Mouse (Mus musculus) lung, adult 2 months (tissue): ENCODE results near the gene Inpp5a. TPM values are rescaled to one million over a fixed set of nuclear protein-coding genes. Genes with fewer than 3 reads are reported as not detected.

Experiments
- DNase-seq: peaks from one replicate; pipeline ENCODE4 v3.0.0; 2022
- H3K4me1 ChIP-seq: fragments of 200-500 bp; 2 replicates; pipeline ENCODE4 v1.6.1; 2011; ENCODE audit warnings: low read length; ENCODE audit not compliant: control insufficient read depth, insufficient read depth
- H3K4me3 ChIP-seq: fragments of 200-500 bp; replicated peaks from 2 replicates; pipeline ENCODE3; 2011; ENCODE audit warnings: low read depth, mild to moderate bottlenecking, control low read depth, low read length; ENCODE audit errors: extremely low read depth
- CTCF ChIP-seq: fragments of 200-500 bp; IDR thresholded peaks from 2 replicates; pipeline ENCODE4 v1.5.1; 2011; ENCODE audit warnings: mild to moderate bottlenecking, low read length, control low read depth; ENCODE audit not compliant: insufficient read depth
- POLR2A ChIP-seq: fragments of 200-500 bp; IDR thresholded peaks from 2 replicates; pipeline ENCODE4 v1.6.1; 2011; ENCODE audit warnings: low read depth, mild to moderate bottlenecking, control low read depth, low read length, borderline replicate concordance; ENCODE audit errors: extremely low read depth
- WGBS: fragments of 180-500 bp; shearing (Covaris S2); methylation state at CpG from one replicate; pipeline ENCODE4 v1.1.7; 2018; 5-methylcytosine and 5-hydroxymethylcytosine counted together
- polyA plus RNA-seq: library from polyadenylated mRNA; depleted of rRNA; stranded (reverse); fragments of >200 nt; gene quantifications from 2 replicates; pipeline ENCODE4 v1.2.3, GENCODE M21; 2012

Inpp5a gene
- polyA plus RNA-seq, 1 experiment, result 61.0 TPM

DNA sequence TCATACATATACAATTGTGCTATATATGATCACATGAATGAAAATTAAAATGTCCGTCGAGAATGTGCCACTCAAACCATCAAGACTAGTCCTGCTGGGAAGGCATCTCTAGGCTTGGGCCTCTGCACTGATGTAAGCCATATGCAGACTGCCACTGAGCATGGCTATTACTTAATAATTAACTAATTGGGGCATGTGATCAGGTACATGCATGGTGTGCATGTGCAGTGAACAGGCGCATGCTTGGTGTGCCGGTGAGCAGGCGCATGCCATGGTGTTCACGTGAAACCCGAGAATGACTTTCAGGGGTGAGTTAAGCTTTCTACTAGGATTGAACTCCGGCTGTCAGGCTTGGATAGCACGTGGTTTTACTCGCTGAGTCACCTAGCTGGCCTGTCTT, 170.8 kb downstream of the Inpp5a start:
- no peaks in the 10 kb centered on the region for H3K4me1 ChIP-seq
- TF ChIP-seq CTCF (no peak), POLR2A (no peak)
- WGBS, result 93% methylated on average over 10 of the region's 10 CpGs
- DNase-seq, result no peak
- H3K4me3 ChIP-seq, result no peak overlapping the region

DNA sequence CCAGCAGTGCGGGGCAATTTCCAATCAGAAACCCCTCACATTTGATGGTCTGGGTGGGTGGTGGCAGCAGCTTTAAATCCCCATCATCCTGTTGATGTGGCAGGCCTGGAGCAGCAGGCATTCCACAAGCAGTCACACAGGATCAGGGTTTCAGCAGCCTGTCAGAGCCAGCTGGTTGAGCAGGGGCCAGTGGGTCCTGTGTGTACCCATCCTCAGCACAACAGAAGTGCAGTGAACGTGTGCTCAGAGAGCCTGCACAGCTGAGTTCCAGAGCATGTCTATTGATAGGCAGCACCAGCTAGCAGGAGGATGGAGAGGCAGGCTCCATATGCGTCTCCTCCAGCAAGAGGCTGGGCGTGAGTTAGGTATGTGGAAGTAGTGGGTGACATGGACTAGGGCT, 174.5 kb downstream of the Inpp5a start:
- no peak overlapping the region for H3K4me3 ChIP-seq
- H3K4me1 ChIP-seq, result no peaks in the 10 kb centered on the region
- DNase-seq, result no peak
- 84% methylated on average over 4 of the region's 4 CpGs for WGBS
- TF ChIP-seq POLR2A (no peak), CTCF (no peak)

DNA sequence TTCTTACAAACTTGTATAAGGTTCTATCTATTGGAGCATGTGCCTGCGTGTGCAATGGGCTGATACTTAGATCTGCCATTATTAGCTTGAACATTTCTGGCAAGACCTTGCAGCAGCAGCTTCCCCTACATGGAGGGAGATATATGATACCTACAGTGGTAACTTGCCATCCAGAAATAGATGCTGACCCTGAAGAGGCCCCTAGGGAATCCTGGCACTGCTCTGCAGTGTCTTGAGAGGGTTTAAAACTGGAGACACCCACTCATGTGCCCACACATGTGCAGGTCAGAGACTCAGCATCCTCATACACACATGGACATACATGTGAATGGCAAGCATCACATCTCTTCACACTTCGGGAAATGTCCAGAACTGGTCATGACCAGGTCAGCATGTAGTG, 175.3 kb downstream of the Inpp5a start:
- TF ChIP-seq POLR2A (no peak), CTCF (no peak)
- WGBS, result 92% methylated on average over 2 of the region's 2 CpGs
- no peak for DNase-seq
- no peak overlapping the region for H3K4me3 ChIP-seq
- no peaks in the 10 kb centered on the region for H3K4me1 ChIP-seq

DNA sequence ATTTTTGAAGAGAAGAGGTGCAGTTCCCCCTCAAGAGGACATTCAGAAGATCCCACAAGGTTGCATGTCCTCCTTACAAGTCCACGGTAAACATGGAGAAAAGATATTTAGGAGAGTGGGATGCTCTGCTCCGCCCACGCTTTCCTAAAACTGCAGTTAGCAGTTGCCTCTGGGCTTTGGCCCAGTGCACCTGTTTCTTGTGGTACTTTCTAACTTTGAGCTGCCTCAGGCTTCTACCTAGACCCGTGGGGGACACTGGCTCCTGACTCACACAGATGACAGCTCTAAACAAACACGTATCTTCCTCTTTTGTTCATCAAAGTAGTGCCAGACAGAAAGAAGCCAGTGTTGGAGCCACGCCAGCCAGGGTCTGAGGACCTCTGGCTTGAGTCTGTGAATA, 177.1 kb downstream of the Inpp5a start:
- no peaks in the 10 kb centered on the region for H3K4me1 ChIP-seq
- no peak overlapping the region for H3K4me3 ChIP-seq
- DNase-seq, result no peak
- WGBS, result 59% methylated on average over 6 of the region's 6 CpGs
- TF ChIP-seq POLR2A, result no peak
- no peak for TF ChIP-seq CTCF

DNA sequence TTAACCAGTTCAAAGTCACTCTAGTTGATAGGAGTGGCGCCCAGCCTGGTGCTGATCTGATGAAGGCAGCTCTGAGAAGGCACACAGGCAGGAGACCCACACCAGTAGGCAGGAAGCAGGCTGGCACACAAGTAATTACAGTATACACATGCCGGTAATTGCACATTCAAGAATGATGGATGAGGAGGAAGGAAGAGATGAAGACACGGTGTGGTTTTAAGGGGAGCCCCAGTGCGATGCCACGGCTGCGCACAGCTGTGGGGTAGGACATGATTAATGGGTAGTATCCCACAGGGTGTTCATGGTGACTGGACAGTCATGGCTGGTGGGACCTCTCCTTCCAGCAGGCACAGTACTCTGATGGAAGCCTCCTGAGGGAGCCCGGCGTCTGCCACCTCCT, 177.6 kb downstream of the Inpp5a start:
- Histone ChIP-seq H3K4me1 (no peaks in the 10 kb centered on the region), H3K4me3 (no peak overlapping the region)
- WGBS, result 44% methylated on average over 8 of the region's 8 CpGs
- no peak for DNase-seq
- no peak for TF ChIP-seq CTCF
- no peak for TF ChIP-seq POLR2A

DNA sequence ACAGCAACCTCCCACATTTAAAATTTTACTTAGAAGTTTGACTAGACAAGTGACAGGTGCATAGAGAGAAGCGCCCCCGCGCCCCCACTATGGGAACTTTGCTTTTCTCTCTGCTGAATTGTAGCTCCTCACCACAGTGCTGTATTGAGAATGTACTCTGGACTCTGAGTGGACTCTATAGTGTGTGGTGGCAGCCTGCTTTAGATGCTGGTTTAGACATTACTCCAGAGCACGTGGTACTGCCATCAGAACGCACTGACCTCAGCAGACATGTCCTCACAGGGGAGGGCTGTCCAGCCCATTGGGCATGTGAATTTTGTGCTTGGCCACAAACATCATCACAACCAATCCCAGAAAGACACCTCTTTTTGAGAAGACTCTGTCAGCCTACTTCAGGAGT, 181.9 kb downstream of the Inpp5a start:
- H3K4me3 ChIP-seq, result no peak overlapping the region
- H3K4me1 ChIP-seq, result no peaks in the 10 kb centered on the region
- no peak for TF ChIP-seq CTCF
- TF ChIP-seq POLR2A, result no peak
- DNase-seq, result no peak
- 95% methylated on average over 5 of the region's 5 CpGs for WGBS

DNA sequence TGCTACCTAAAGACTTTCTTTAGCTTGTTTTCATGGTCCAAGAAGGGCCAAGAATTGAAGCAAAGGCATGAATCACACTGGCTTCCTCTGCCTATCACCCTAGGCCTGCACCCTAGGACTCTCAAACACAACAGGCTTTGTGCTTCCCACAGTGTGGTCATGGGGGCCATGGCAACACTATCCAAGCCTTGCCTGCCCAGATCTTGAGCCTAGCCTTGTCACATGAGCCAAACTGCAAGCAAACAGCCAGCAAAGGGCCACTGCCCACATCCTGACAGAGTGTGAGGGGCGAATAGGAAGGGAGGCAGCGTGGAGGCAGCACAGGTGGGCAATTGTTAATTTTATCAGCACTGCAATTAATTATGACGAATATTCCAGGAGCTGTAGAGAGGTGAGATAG, 183.8 kb downstream of the Inpp5a start:
- DNase-seq, result no peak
- WGBS, result 82% methylated on average over 3 of the region's 3 CpGs
- TF ChIP-seq POLR2A, result no peak
- no peak for TF ChIP-seq CTCF
- H3K4me3 ChIP-seq, result no peak overlapping the region
- no peaks in the 10 kb centered on the region for H3K4me1 ChIP-seq

DNA sequence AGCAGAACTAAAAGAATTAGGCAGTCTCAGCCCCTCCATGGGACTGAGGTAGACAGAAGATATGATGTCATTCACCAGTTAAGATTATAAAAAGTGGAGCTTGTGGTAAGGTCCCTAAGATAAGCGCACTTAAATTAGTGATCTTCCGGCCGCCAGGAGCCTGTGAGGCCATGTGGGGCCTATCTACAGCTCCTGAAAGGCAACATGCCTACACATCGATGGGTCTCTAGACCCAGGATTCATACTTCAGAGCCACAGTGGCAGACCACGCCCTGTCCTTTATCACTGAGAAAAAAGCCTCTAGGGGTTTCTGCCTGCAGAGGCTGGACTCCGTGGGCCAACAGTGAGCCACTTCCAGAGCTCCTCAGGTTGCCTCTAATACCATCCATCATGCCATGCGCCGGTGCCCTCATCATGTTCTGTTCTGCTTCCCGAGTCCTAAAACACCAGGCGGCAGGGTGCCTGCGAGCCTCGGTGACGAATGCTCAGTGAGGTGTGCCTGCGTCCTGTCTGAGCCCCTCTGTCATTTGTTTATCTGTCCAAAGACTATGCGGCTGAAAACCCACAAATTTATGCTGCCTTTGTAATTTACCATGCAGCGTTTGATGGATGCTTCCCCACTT, 187.3 kb downstream of the Inpp5a start:
- TF ChIP-seq CTCF, result no peak
- TF ChIP-seq POLR2A, result no peak
- WGBS, result 82% methylated on average over 16 of the region's 16 CpGs
- Histone ChIP-seq H3K4me1 (no peaks in the 10 kb centered on the region), H3K4me3 (no peak overlapping the region)
- no peak for DNase-seq

DNA sequence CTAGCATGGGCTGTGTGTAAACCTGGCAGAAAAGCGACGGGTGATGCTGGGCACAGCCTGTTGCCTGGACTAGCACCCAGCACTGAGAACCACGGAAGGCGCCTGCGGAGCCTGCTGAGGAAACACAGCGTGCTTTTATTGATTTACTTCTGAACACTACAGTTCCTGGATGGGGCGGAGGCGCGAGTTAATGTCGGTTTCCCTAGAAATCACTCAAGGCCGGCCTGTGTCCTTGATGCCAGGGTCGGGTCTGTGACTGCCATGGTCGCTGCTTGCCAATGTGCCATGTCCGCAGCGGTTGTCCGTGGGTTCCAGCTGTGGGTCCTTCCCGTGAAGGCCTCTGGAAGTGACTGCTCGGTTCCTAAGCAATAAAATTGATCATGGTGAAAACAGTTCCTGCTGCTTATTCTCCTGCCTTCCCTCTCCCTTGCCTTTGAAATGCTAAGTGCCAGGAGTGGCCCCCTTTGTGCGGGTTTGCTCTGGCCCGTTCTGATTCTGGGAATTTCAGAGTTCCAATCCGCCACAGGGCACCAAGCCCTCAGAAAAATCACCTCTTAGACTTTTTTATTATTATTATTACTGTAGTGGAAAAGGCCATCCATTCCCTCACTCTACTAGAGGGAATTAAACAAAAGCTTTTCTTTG, 190.5 kb downstream of the Inpp5a start:
- Histone ChIP-seq H3K4me3 (no peak overlapping the region), H3K4me1 (no peaks in the 10 kb centered on the region)
- no peak for TF ChIP-seq POLR2A
- TF ChIP-seq CTCF, result no peak
- DNase-seq, result no peak
- 93% methylated on average over 21 of the region's 21 CpGs for WGBS
